Mouse (Mus musculus) midbrain, embryonic 15.5 days (tissue): Measurements from ENCODE around the gene Dgki. TPM values are rescaled to one million over a fixed set of nuclear protein-coding genes. Genes with fewer than 3 reads are reported as not detected.

Source experiments
- ATAC-seq: fragments of 200-750 bp; cut with Nextera tagmentation; replicated peaks from 2 replicates; pipeline ENCODE4 v1.8.0; 2017; ENCODE audit warnings: moderate TSS enrichment
- H3K27ac ChIP-seq: fragments of 300-500 bp; sonication (generic); 2 replicates; pipeline ENCODE4 v1.5.1; 2015; ENCODE audit warnings: mild to moderate bottlenecking, inconsistent platforms
- H3K27me3 ChIP-seq: fragments of 300-500 bp; sonication (generic); replicated peaks from 2 replicates; pipeline ENCODE4 v1.6.1; 2015; ENCODE audit warnings: inconsistent platforms
- H3K36me3 ChIP-seq: fragments of 300-500 bp; sonication (generic); replicated peaks from 2 replicates; pipeline ENCODE4 v1.6.1; 2015; ENCODE audit warnings: inconsistent platforms
- H3K4me1 ChIP-seq: fragments of 300-500 bp; sonication (generic); 2 replicates; pipeline ENCODE4 v1.6.1; 2015; ENCODE audit warnings: inconsistent platforms
- H3K4me2 ChIP-seq: fragments of 300-500 bp; sonication (generic); 2 replicates; pipeline ENCODE4 v1.6.1; 2015; ENCODE audit warnings: inconsistent platforms, mild to moderate bottlenecking, moderate library complexity
- H3K4me3 ChIP-seq: fragments of 300-500 bp; sonication (generic); 2 replicates; pipeline ENCODE4 v1.5.1; 2015; ENCODE audit warnings: mild to moderate bottlenecking, inconsistent platforms
- H3K9ac ChIP-seq: fragments of 300-500 bp; sonication (generic); 2 replicates; pipeline ENCODE4 v1.6.1; 2015; ENCODE audit warnings: mild to moderate bottlenecking, inconsistent platforms
- H3K9me3 ChIP-seq: fragments of 300-500 bp; sonication (generic); 2 replicates; pipeline ENCODE4 v1.6.1; 2016; ENCODE audit warnings: inconsistent platforms
- WGBS: fragments of 180-500 bp; shearing (Covaris S2); methylation state at CpG from one replicate; pipeline ENCODE4 v1.1.7; 2015; ENCODE audit warnings: mixed read lengths; 5-methylcytosine and 5-hydroxymethylcytosine counted together
- polyA plus RNA-seq: library from polyadenylated mRNA; unstranded; fragments of >200 nt; fragmentation: Nextera tagmentation; extraction: Ambion mirVana; gene quantifications from 2 replicates; pipeline ENCODE4 v1.2.1, GENCODE M21; 2015

Dgki gene
- polyA plus RNA-seq, 1 experiment from 2014 or later: 8.9 TPM

- Histone ChIP-seq H3K4me1 (peaks cover 11% of the 10 kb centered on the region; the same call in 1 of the 2 replicates), H3K36me3 (0 out of 2 replicates have a peak, but pooled peaks cover 2% of the 10 kb centered on the region), H3K27ac (no peak overlapping the region), H3K4me2 (no peak overlapping the region), H3K4me3 (no peak overlapping the region), H3K9me3 (no peaks in the 10 kb centered on the region), H3K9ac (no peak overlapping the region), H3K27me3 (no peaks in the 10 kb centered on the region)
- no peak for ATAC-seq
- WGBS: 95% methylated on average over 1 of the region's 1 CpGs
These were observed 8.8 kb downstream of the Dgki start for GRCm38 (mm10) chr6:37291171-37291570.

GRCm38 (mm10) chr6:37290691-37291090 is 9.3 kb downstream of the Dgki start:
- no peaks in the 10 kb centered on the region for H3K27me3 ChIP-seq
- H3K27ac ChIP-seq: no peak overlapping the region
- ATAC-seq: no peak
- WGBS: 95% methylated on average over 3 of the region's 3 CpGs
- H3K9me3 ChIP-seq: no peaks in the 10 kb centered on the region
- H3K4me3 ChIP-seq: no peak overlapping the region
- H3K4me2 ChIP-seq: no peak overlapping the region
- no peak overlapping the region for H3K9ac ChIP-seq
- peaks cover 6% of the 10 kb centered on the region; the same call in 1 of the 2 replicates for H3K4me1 ChIP-seq
- 0 out of 2 replicates have a peak, but pooled peaks cover 2% of the 10 kb centered on the region for H3K36me3 ChIP-seq

DNA sequence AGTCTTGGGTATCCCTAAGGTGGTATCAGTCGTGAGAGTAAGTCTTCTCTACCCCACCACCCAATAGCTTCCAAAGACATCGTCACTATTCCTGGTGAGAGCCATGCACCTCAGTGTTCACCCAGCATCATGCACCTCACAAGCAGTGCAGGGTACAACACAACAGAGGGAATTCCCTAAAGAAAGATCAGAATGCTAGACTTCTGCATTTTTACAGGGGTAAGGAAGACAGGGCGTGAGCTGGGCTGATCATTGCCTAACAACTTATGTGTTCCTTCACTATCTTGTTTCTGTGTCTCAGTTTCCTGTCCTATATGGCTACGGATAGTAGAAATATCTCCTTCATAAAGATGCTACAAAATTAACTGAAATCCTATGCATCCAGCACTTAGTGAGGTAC is 13.8 kb downstream of the Dgki start:
- ATAC-seq: no peak
- H3K27ac ChIP-seq: no peak overlapping the region
- no peak overlapping the region for H3K4me3 ChIP-seq
- no peak overlapping the region for H3K4me2 ChIP-seq
- H3K4me1 ChIP-seq: 0 out of 2 replicates have a peak, but pooled peaks cover 3% of the 10 kb centered on the region
- H3K9ac ChIP-seq: no peak overlapping the region
- H3K27me3 ChIP-seq: no peaks in the 10 kb centered on the region
- 0 out of 2 replicates have a peak, but pooled peaks cover 2% of the 10 kb centered on the region for H3K36me3 ChIP-seq
- no peaks in the 10 kb centered on the region for H3K9me3 ChIP-seq
- WGBS: 93% methylated on average over 4 of the region's 4 CpGs

DNA sequence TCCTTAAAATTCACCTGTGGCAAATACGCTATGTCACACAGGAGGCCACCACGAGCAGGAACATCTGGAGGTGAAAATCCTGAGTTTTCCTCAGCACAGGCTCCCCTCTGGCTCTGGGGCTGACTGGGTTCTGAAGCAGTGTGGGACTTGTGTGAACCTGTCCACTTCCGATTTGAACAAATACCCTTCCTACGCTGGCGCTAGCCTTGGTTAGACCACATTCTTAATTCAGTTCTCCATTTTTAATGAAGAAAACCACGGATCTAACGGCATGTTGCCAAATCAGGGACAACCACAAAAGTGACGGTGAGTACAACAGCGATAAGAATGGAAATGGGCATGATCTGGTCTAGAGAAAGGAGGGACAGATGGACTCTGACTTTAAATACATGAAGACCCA is 15.1 kb downstream of the Dgki start:
- H3K27me3 ChIP-seq: no peaks in the 10 kb centered on the region
- 0 out of 2 replicates have a peak, but pooled peaks cover 3% of the 10 kb centered on the region for H3K4me1 ChIP-seq
- H3K4me2 ChIP-seq: no peak overlapping the region
- H3K4me3 ChIP-seq: no peak overlapping the region
- 0 out of 2 replicates have a peak, but pooled peaks cover 2% of the 10 kb centered on the region for H3K36me3 ChIP-seq
- H3K27ac ChIP-seq: no peak overlapping the region
- no peaks in the 10 kb centered on the region for H3K9me3 ChIP-seq
- WGBS: 92% methylated on average over 9 of the region's 9 CpGs
- no peak for ATAC-seq
- no peak overlapping the region for H3K9ac ChIP-seq

DNA sequence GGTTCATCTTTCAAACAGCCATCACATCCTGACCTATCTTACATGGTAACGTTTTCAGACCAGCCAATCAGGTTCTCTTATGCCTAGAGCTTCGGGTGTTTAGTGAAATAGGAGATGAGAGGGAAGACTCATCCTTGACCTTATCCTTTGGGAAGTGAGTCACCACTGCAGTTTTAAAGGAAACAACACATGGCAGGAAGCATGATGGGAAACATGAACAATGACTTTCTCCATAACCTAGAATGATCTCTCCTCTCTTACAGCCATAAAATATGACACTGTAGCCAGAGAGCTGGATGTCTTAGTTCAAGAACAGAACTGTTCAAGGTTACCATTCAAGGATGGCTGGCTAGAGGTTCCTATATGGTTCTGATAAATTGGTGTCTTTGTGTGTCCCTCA is 16.6 kb downstream of the Dgki start:
- WGBS: 90% methylated on average over 2 of the region's 2 CpGs
- no peaks in the 10 kb centered on the region for H3K9me3 ChIP-seq
- H3K9ac ChIP-seq: no peak overlapping the region
- H3K4me3 ChIP-seq: no peak overlapping the region
- H3K27ac ChIP-seq: no peak overlapping the region
- no peak for ATAC-seq
- no peak overlapping the region for H3K4me2 ChIP-seq
- 0 out of 2 replicates have a peak, but pooled peaks cover 3% of the 10 kb centered on the region for H3K4me1 ChIP-seq
- no peaks in the 10 kb centered on the region for H3K27me3 ChIP-seq
- H3K36me3 ChIP-seq: 0 out of 2 replicates have a peak, but pooled peaks cover 2% of the 10 kb centered on the region

DNA sequence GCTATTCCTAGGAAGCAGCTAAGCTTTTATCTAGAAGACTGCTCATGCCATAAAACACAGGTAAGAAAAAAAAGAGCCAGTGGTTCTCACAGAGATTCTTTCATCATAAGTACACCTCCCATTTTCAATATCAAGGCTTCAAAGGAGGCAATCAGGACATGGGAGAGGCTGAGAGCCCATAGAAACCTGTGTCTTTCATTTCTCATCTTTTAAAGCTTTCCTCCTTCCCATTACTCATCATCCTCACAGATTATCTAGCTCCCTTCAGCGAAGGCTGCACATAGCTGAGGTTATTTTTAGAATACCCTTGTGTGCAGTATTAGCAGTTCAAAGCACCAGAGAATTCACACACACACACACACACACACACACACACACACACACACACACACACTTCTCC is 17.3 kb downstream of the Dgki start:
- H3K36me3 ChIP-seq: 0 out of 2 replicates have a peak, but pooled peaks cover 2% of the 10 kb centered on the region
- 0 out of 2 replicates have a peak, but pooled peaks cover 3% of the 10 kb centered on the region for H3K4me1 ChIP-seq
- no peaks in the 10 kb centered on the region for H3K27me3 ChIP-seq
- H3K4me2 ChIP-seq: no peak overlapping the region
- no peaks in the 10 kb centered on the region for H3K9me3 ChIP-seq
- no peak overlapping the region for H3K27ac ChIP-seq
- 56% methylated on average over 1 of the region's 1 CpGs for WGBS
- no peak overlapping the region for H3K4me3 ChIP-seq
- ATAC-seq: no peak; the same call in 1 of the 2 replicates
- H3K9ac ChIP-seq: no peak overlapping the region

DNA sequence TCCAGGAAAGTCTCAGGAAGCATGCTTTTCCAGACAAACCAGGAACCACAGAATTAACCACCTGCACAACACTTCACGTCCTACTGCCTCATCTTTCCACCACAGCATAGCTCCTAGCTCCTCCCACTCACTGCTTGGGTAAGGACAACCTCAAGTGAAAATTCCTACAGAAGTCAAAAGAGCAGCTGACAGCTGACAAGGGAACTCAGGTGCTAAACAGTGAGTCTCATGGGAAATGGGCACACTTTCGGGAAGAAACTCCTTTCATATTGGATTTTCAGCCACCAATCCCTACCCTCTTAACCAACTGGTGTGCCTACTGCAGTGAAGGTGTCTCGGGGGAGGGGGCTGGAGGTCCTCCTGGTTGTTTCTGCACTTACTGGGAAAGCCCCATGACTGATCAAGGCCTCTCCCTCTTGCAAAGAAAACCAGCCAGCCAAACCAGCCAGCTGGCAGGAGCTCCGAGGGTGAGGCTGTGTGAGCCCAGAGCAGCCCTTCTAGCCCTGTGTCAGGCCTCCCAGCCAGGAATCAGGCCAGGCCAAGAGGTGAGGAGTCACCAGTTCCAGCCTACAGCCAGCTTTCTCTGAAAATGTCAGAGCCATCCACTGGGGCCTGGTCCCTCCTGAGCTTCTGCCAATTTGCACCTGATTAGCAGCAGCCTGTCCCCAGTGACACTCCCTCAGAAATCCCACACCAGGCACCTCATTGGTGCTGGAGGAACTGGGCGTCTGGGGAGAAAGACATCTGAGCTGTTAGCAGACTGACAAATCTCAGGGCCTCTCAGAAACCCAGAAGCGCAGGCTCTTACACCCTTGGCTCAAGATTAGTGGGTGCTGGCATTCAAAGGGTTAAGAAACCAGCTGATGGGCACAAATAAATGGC is 22.9 kb downstream of the Dgki start:
- no peaks in the 10 kb centered on the region for H3K36me3 ChIP-seq
- H3K4me1 ChIP-seq: peaks cover 7% of the 10 kb centered on the region; the same call in 1 of the 2 replicates
- no peaks in the 10 kb centered on the region for H3K9me3 ChIP-seq
- no peak overlapping the region for H3K4me2 ChIP-seq
- no peak overlapping the region for H3K27ac ChIP-seq
- ATAC-seq: no peak
- H3K9ac ChIP-seq: no peak overlapping the region
- no peak overlapping the region for H3K4me3 ChIP-seq
- WGBS: 50% methylated on average over 6 of the region's 6 CpGs
- no peaks in the 10 kb centered on the region for H3K27me3 ChIP-seq

DNA sequence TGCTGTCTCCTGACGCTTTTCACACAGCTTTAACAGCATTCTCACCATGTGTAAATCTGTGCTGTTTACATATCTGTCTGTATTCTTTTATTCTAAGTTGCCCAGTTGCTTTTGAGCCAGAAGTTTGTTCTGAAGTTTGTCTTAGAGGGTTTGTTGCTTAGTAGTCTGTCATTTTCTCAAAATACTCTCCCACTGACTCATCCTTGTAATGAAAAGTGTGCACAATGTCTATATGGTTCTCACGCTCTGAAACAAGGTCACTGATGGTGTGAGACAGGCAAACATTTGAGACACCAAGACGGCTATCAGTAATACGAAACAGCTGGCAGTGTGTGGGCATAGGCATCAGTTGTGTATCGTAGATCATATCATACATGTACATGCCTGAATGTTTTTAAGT is 23.8 kb downstream of the Dgki start:
- Histone ChIP-seq H3K4me2 (no peak overlapping the region), H3K27me3 (no peaks in the 10 kb centered on the region), H3K36me3 (no peaks in the 10 kb centered on the region), H3K9me3 (no peaks in the 10 kb centered on the region), H3K4me1 (peaks cover 7% of the 10 kb centered on the region; the same call in 1 of the 2 replicates), H3K27ac (no peak overlapping the region), H3K4me3 (no peak overlapping the region), H3K9ac (no peak overlapping the region)
- 82% methylated on average over 5 of the region's 5 CpGs for WGBS
- no peak for ATAC-seq

DNA sequence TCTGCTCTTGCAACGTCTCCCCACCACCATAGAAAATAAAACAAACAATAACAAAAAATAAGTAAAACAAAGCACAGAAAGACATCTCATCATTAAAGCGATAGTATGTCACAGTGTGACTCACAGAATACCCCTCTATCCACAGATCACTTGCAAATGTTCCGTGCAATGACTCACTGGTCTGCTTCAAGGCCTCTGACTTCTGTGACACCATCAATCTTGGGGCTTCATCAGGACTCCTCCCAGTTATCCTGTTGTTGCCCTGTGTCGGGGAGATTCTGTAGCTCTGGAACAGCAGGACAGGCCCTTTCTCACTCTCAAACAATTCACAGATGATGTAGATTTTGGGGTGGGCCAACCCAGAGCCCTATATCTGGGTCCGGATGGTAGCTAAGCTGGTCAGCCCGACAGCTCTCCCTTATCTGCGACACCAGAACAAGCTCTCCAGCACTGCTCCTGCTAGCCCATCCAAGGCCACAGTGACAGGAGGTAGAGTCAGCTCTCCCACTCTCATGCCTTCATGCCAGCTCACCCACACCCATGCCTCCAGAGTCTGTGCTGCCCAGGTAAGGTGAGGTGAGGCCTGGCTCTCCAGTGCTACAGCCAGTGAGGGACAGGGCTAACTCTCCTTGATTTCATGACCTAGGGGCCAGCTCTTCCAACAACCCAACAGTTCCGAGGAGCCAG is 28.9 kb downstream of the Dgki start:
- no peaks in the 10 kb centered on the region for H3K27me3 ChIP-seq
- no peak overlapping the region for H3K9ac ChIP-seq
- no peak overlapping the region for H3K27ac ChIP-seq
- no peak for ATAC-seq
- no peaks in the 10 kb centered on the region for H3K36me3 ChIP-seq
- WGBS: 88% methylated on average over 8 of the region's 8 CpGs
- H3K4me1 ChIP-seq: no peaks in the 10 kb centered on the region
- no peaks in the 10 kb centered on the region for H3K9me3 ChIP-seq
- H3K4me2 ChIP-seq: no peak overlapping the region
- H3K4me3 ChIP-seq: no peak overlapping the region

DNA sequence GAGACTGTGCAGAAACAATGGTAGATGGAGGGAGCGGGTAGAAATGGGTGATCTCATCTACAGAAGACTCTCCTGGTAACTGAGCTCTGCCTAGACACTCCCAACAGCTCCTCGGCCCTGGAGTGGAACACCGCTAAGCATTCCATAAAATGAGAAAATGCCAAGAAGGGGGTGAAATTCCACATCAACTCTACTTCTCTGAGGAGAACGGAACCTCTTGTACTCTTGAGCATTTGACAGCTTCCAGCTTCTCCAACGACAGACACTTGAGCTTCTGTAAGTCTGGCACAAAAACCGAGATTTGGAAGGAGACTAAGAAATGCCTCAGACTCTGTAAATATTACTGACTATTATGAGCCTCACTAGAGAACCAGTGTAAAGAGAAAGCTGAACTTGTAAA is 31.4 kb downstream of the Dgki start:
- Histone ChIP-seq H3K9me3 (no peaks in the 10 kb centered on the region; the same call in 1 of the 2 replicates), H3K27ac (no peak overlapping the region), H3K4me2 (no peak overlapping the region), H3K9ac (no peak overlapping the region), H3K27me3 (no peaks in the 10 kb centered on the region), H3K36me3 (no peaks in the 10 kb centered on the region), H3K4me1 (no peaks in the 10 kb centered on the region), H3K4me3 (no peak overlapping the region)
- WGBS: 85% methylated on average over 6 of the region's 6 CpGs
- ATAC-seq: no peak

DNA sequence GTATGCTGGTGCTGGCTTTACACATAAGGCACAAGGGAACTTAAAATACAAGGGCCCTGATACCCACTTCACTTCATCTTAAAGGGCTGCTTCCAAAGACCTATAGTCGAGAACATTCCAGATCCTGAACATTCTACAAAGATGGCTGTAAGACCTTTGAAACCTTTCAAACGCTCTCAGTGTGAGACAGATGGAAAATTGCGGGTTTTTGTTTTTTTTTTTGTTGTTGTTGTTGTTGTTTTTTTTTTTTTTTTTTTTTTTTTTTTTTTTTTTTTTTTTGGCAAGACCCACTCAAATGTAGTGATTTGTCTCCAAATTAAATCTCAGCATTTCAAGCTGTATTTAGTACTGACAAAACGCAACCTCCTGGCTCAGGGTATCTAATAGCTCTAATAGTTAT is 32.0 kb downstream of the Dgki start:
- Histone ChIP-seq H3K27me3 (no peaks in the 10 kb centered on the region), H3K4me2 (no peak overlapping the region), H3K9me3 (no peaks in the 10 kb centered on the region; the same call in 1 of the 2 replicates), H3K27ac (no peak overlapping the region), H3K9ac (no peak overlapping the region), H3K4me1 (no peaks in the 10 kb centered on the region), H3K4me3 (no peak overlapping the region), H3K36me3 (no peaks in the 10 kb centered on the region)
- WGBS: 91% methylated on average over 4 of the region's 4 CpGs
- no peak for ATAC-seq

DNA sequence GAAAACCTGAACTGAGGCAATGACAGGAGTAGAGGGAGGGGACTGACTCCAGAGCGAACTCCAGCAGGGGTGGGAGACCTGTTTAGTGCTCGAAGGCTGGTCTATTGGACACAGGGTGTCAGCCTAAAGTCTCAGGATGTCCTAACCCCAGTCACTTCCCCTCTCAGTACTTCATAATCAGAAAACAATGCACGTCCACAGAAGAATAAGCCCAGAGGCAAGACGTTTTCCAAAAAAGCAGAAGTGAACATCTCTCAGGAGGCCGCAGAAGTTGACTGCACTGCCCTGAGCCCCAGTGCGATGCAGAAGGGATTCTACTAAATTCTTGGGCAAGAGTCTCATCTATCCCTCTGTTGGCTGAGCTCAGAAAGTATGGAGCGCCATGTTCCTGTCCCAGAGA is 37.5 kb downstream of the Dgki start:
- Histone ChIP-seq H3K27ac (no peak overlapping the region), H3K4me2 (no peak overlapping the region), H3K4me3 (no peak overlapping the region), H3K9ac (no peak overlapping the region), H3K4me1 (0 out of 2 replicates have a peak, but pooled peaks cover 4% of the 10 kb centered on the region), H3K9me3 (no peaks in the 10 kb centered on the region; the same call in 1 of the 2 replicates), H3K36me3 (no peaks in the 10 kb centered on the region), H3K27me3 (no peaks in the 10 kb centered on the region)
- no peak for ATAC-seq
- WGBS: 88% methylated on average over 7 of the region's 7 CpGs
